Mouse (Mus musculus) spleen, adult 2 months (tissue): ENCODE data around the gene Eri3. TPM values are rescaled to one million over a fixed set of nuclear protein-coding genes. Genes with fewer than 3 reads are reported as not detected.

Source experiments
- DNase-seq, 2 experiments: peaks; one replicate each; pipeline versions ENCODE4 v3.0.0 to v3.0.0-alpha.2; 2012 to 2021; ENCODE audit warnings: low spot score in 2 of 2, low read depth in 1 of 2
- H3K27ac ChIP-seq: fragments of 200-500 bp; 2 replicates; pipeline ENCODE4 v1.5.1; 2012; ENCODE audit warnings: low read length, inconsistent platforms; ENCODE audit not compliant: insufficient read depth
- H3K27me3 ChIP-seq: fragments of 200-500 bp; 2 replicates; pipeline ENCODE4 v1.6.1; 2012; ENCODE audit warnings: mild to moderate bottlenecking, moderate library complexity, low read length, inconsistent platforms; ENCODE audit not compliant: control insufficient read depth, insufficient read depth
- H3K36me3 ChIP-seq: fragments of 200-500 bp; 2 replicates; pipeline ENCODE4 v1.6.1; 2012; ENCODE audit warnings: mild to moderate bottlenecking, low read length, inconsistent platforms; ENCODE audit not compliant: control insufficient read depth, insufficient read depth
- H3K4me1 ChIP-seq: fragments of 200-500 bp; 2 replicates; pipeline ENCODE4 v1.6.1; 2011; ENCODE audit warnings: inconsistent platforms; ENCODE audit not compliant: control insufficient read depth, insufficient read depth, insufficient read length
- H3K4me3 ChIP-seq: fragments of 200-500 bp; 2 replicates; pipeline ENCODE4 v1.5.1; 2011; ENCODE audit warnings: mild to moderate bottlenecking, inconsistent platforms; ENCODE audit not compliant: insufficient read depth, insufficient read length; ENCODE audit errors: extremely low read depth
- CTCF ChIP-seq: fragments of 200-500 bp; IDR thresholded peaks from 2 replicates; pipeline ENCODE4 v1.5.1; 2011; ENCODE audit warnings: mild to moderate bottlenecking, inconsistent platforms; ENCODE audit not compliant: insufficient read depth, insufficient read length, insufficient replicate concordance; ENCODE audit errors: extremely low read depth
- POLR2A ChIP-seq: fragments of 200-500 bp; IDR thresholded peaks from 2 replicates; pipeline ENCODE4 v1.6.1; 2011; ENCODE audit warnings: low read depth, low read length, inconsistent platforms
- WGBS: fragments of 180-500 bp; shearing (Covaris S2); methylation state at CpG from one replicate; pipeline ENCODE4 v1.1.7; 2018; 5-methylcytosine and 5-hydroxymethylcytosine counted together
- polyA plus RNA-seq: library from polyadenylated mRNA; depleted of rRNA; stranded (reverse); fragments of >200 nt; gene quantifications from 2 replicates; pipeline ENCODE4 v1.2.3, GENCODE M21; 2012

Gene Eri3
- polyA plus RNA-seq, 1 experiment = 48.1 TPM

- TF ChIP-seq POLR2A = no peak
- TF ChIP-seq CTCF = no peak
- no peaks in the 10 kb centered on the region for H3K27me3 ChIP-seq
- no peak overlapping the region for H3K27ac ChIP-seq
- peaks cover 5% of the 10 kb centered on the region for H3K36me3 ChIP-seq
- WGBS = 90% methylated on average over 1 of the region's 1 CpGs
- H3K4me3 ChIP-seq = no peak overlapping the region
- DNase-seq = no peak
- no peaks in the 10 kb centered on the region for H3K4me1 ChIP-seq
These were observed 27.4 kb downstream of the Eri3 start for GRCm38 (mm10) chr4:117577579-117577978.

GRCm38 (mm10) chr4:117581626-117582025 is 31.5 kb downstream of the Eri3 start:
- no peak for DNase-seq
- H3K4me3 ChIP-seq = no peak overlapping the region
- H3K36me3 ChIP-seq = peaks cover 18% of the 10 kb centered on the region
- WGBS = 94% methylated on average over 9 of the region's 9 CpGs
- TF ChIP-seq POLR2A (no peak), CTCF (no peak)
- H3K27ac ChIP-seq = no peak overlapping the region
- no peaks in the 10 kb centered on the region for H3K4me1 ChIP-seq
- H3K27me3 ChIP-seq = no peaks in the 10 kb centered on the region

GRCm38 (mm10) chr4:117585995-117586394 is 35.8 kb downstream of the Eri3 start:
- Histone ChIP-seq H3K27me3 (no peaks in the 10 kb centered on the region), H3K4me3 (no peak overlapping the region), H3K4me1 (no peaks in the 10 kb centered on the region), H3K27ac (no peak overlapping the region), H3K36me3 (peaks cover 25% of the 10 kb centered on the region)
- no peak for DNase-seq
- TF ChIP-seq POLR2A (no peak), CTCF (no peak)
- WGBS = 75% methylated on average over 2 of the region's 2 CpGs

GRCm38 (mm10) chr4:117587447-117587846 is 37.3 kb downstream of the Eri3 start:
- H3K36me3 ChIP-seq = peaks cover 27% of the 10 kb centered on the region
- no peak for DNase-seq
- H3K27me3 ChIP-seq = no peaks in the 10 kb centered on the region
- TF ChIP-seq POLR2A (no peak), CTCF (no peak)
- no peak overlapping the region for H3K4me3 ChIP-seq
- H3K27ac ChIP-seq = no peak overlapping the region
- WGBS = 79% methylated on average over 4 of the region's 4 CpGs
- H3K4me1 ChIP-seq = no peaks in the 10 kb centered on the region

- Histone ChIP-seq H3K4me1 (no peaks in the 10 kb centered on the region), H3K27me3 (no peaks in the 10 kb centered on the region), H3K4me3 (no peak overlapping the region), H3K27ac (no peak overlapping the region), H3K36me3 (peaks cover 17% of the 10 kb centered on the region)
- DNase-seq = no peak
- TF ChIP-seq POLR2A = no peak
- no peak for TF ChIP-seq CTCF
- WGBS = 83% methylated on average over 8 of the region's 8 CpGs
These were observed 39.0 kb downstream of the Eri3 start for GRCm38 (mm10) chr4:117589081-117589660.

- H3K27me3 ChIP-seq = no peaks in the 10 kb centered on the region
- H3K27ac ChIP-seq = no peak overlapping the region
- no peak for DNase-seq
- H3K4me3 ChIP-seq = no peak overlapping the region
- no peaks in the 10 kb centered on the region for H3K4me1 ChIP-seq
- TF ChIP-seq POLR2A = no peak
- WGBS = 92% methylated on average over 2 of the region's 2 CpGs
- H3K36me3 ChIP-seq = peaks cover 15% of the 10 kb centered on the region
These were observed 40.6 kb downstream of the Eri3 start for GRCm38 (mm10) chr4:117590781-117591180.

GRCm38 (mm10) chr4:117592206-117592605 is 42.0 kb downstream of the Eri3 start:
- H3K4me1 ChIP-seq = no peaks in the 10 kb centered on the region
- WGBS = 93% methylated on average over 5 of the region's 5 CpGs
- TF ChIP-seq CTCF (no peak), POLR2A (no peak)
- H3K36me3 ChIP-seq = peaks cover 15% of the 10 kb centered on the region
- no peak overlapping the region for H3K27ac ChIP-seq
- H3K27me3 ChIP-seq = no peaks in the 10 kb centered on the region
- no peak for DNase-seq
- no peak overlapping the region for H3K4me3 ChIP-seq
